Mouse (Mus musculus): ENCODE measurements around the gene Gnptg. TPM values are rescaled to one million over a fixed set of nuclear protein-coding genes. Genes with fewer than 3 reads are reported as not detected.

Gnptg gene
- polyA plus RNA-seq, 1 experiment, result 55.6 TPM

- no peak for DNase-seq
- 62% methylated on average over 15 of the region's 15 CpGs for WGBS
- TF ChIP-seq POLR2A (IDR thresholded peaks at IDR 0.05; ENCODE audit: borderline replicate concordance, extremely low read depth, low read depth, low read length) (no peak), CTCF (IDR thresholded peaks at IDR 0.05; ENCODE audit: insufficient read depth, low read length) (no peak)
- Histone ChIP-seq H3K4me1 (ENCODE audit: control insufficient read depth, insufficient read depth, low read length) (no peaks in the 10 kb centered on the region), H3K4me3 (replicated peaks; ENCODE audit: extremely low read depth, low read depth, low read length) (no peak overlapping the region)
These were observed 29.1 kb downstream of the Gnptg start for GRCm38 (mm10) chr17:25210680-25211466.

GRCm38 (mm10) chr17:25210006-25210405 lies 29.9 kb downstream of the Gnptg start:
- Histone ChIP-seq H3K4me1 (ENCODE audit: control insufficient read depth, insufficient read depth, low read length) (no peaks in the 10 kb centered on the region), H3K4me3 (replicated peaks; ENCODE audit: extremely low read depth, low read depth, low read length) (no peak overlapping the region)
- no peak for TF ChIP-seq POLR2A (IDR thresholded peaks at IDR 0.05; ENCODE audit: borderline replicate concordance, extremely low read depth, low read depth, low read length)
- 79% methylated on average over 4 of the region's 4 CpGs for WGBS
- no peak for DNase-seq

- TF ChIP-seq POLR2A (IDR thresholded peaks at IDR 0.05; ENCODE audit: borderline replicate concordance, extremely low read depth, low read depth, low read length) (no peak), CTCF (IDR thresholded peaks at IDR 0.05; ENCODE audit: insufficient read depth, low read length) (no peak)
- no peak overlapping the region for H3K4me3 ChIP-seq (replicated peaks; ENCODE audit: extremely low read depth, low read depth, low read length)
- no peaks in the 10 kb centered on the region for H3K4me1 ChIP-seq (ENCODE audit: control insufficient read depth, insufficient read depth, low read length)
- WGBS, result 94% methylated on average over 4 of the region's 4 CpGs
- DNase-seq, result no peak
These were observed 37.5 kb downstream of the Gnptg start for GRCm38 (mm10) chr17:25202401-25202800.

- 2% methylated on average over 14 of the region's 16 CpGs for WGBS
- no peak for DNase-seq
- H3K4me1 ChIP-seq (ENCODE audit: control insufficient read depth, insufficient read depth, low read length), result peaks cover 8% of the 10 kb centered on the region
- TF ChIP-seq CTCF (IDR thresholded peaks at IDR 0.05; ENCODE audit: insufficient read depth, low read length) (no peak), POLR2A (IDR thresholded peaks at IDR 0.05; ENCODE audit: borderline replicate concordance, extremely low read depth, low read depth, low read length) (no peak)
- peak overlapping the region; percentile 87 for H3K4me3 ChIP-seq (replicated peaks; ENCODE audit: extremely low read depth, low read depth, low read length)
These were observed 50.8 kb downstream of the Gnptg start for GRCm38 (mm10) chr17:25189091-25189490.

GRCm38 (mm10) chr17:25188150-25189031 lies 51.5 kb downstream of the Gnptg start, which contains the start of gene Unkl:
Gene Unkl, plus strand, starts transcription at chr17:25188397.
- peaks cover 8% of the 10 kb centered on the region for H3K4me1 ChIP-seq (ENCODE audit: control insufficient read depth, insufficient read depth, low read length)
- peak; percentile 71 for DNase-seq
- peak within 1 kb of the TSS; percentile 87 for H3K4me3 ChIP-seq (replicated peaks; ENCODE audit: extremely low read depth, low read depth, low read length)
- under 1% methylated on average over 95 of the region's 104 CpGs for WGBS
- 0 out of 2 replicates have a peak, but pooled peaks have one; percentile 4 for TF ChIP-seq POLR2A (IDR thresholded peaks at IDR 0.05; ENCODE audit: borderline replicate concordance, extremely low read depth, low read depth, low read length)
- TF ChIP-seq CTCF (IDR thresholded peaks at IDR 0.05; ENCODE audit: insufficient read depth, low read length), result no peak

- peaks cover 8% of the 10 kb centered on the region for H3K4me1 ChIP-seq (ENCODE audit: control insufficient read depth, insufficient read depth, low read length)
- no peak for TF ChIP-seq CTCF (IDR thresholded peaks at IDR 0.05; ENCODE audit: insufficient read depth, low read length)
- no peak for TF ChIP-seq POLR2A (IDR thresholded peaks at IDR 0.05; ENCODE audit: borderline replicate concordance, extremely low read depth, low read depth, low read length)
- peak overlapping the region; percentile 87 for H3K4me3 ChIP-seq (replicated peaks; ENCODE audit: extremely low read depth, low read depth, low read length)
- WGBS, result 7% methylated on average over 11 of the region's 11 CpGs
- DNase-seq, result no peak
These were observed 52.2 kb downstream of the Gnptg start for GRCm38 (mm10) chr17:25187784-25188149.

GRCm38 (mm10) chr17:25184961-25185360 lies 55.0 kb downstream of the Gnptg start:
- no peak for DNase-seq
- TF ChIP-seq POLR2A (IDR thresholded peaks at IDR 0.05; ENCODE audit: borderline replicate concordance, extremely low read depth, low read depth, low read length) (no peak), CTCF (IDR thresholded peaks at IDR 0.05; ENCODE audit: insufficient read depth, low read length) (no peak)
- Histone ChIP-seq H3K4me3 (replicated peaks; ENCODE audit: extremely low read depth, low read depth, low read length) (peak overlapping the region; percentile 84), H3K4me1 (ENCODE audit: control insufficient read depth, insufficient read depth, low read length) (peaks cover 8% of the 10 kb centered on the region)
- 7% methylated on average over 17 of the region's 17 CpGs for WGBS

- WGBS, result under 1% methylated on average over 50 of the region's 50 CpGs
- peak; percentile 98 for DNase-seq
- no peak for TF ChIP-seq CTCF (IDR thresholded peaks at IDR 0.05; ENCODE audit: insufficient read depth, low read length)
- peak; percentile 95 for TF ChIP-seq POLR2A (IDR thresholded peaks at IDR 0.05; ENCODE audit: borderline replicate concordance, extremely low read depth, low read depth, low read length)
- Histone ChIP-seq H3K4me3 (replicated peaks; ENCODE audit: extremely low read depth, low read depth, low read length) (peak within 1 kb of the TSS; percentile 84), H3K4me1 (ENCODE audit: control insufficient read depth, insufficient read depth, low read length) (peaks cover 5% of the 10 kb centered on the region)
These were observed 55.7 kb downstream of the Gnptg start, which contains the start of gene BC003965 for GRCm38 (mm10) chr17:25184129-25184691. Gene BC003965, plus strand, starts transcription at chr17:25184554.

Other genes with a start within 250 kb of the Gnptg start
- 16.4 and 18.0 TPM in 2 replicates for gene Cramp1l, start 224.3 kb downstream of the Gnptg start, polyA plus RNA-seq (2012; rRNA removed)
- gene Ift140, start 224.0 kb downstream of the Gnptg start, polyA plus RNA-seq (2012; rRNA removed), result 9.1 and 11.1 TPM in 2 replicates
- 340 and 393 TPM in 2 replicates for gene Tmem204, start 156.5 kb downstream of the Gnptg start, polyA plus RNA-seq (2012; rRNA removed)
- gene Telo2, start 124.2 kb downstream of the Gnptg start, polyA plus RNA-seq (2012; rRNA removed), result 17.9 and 19.2 TPM in 2 replicates
- gene Ptx4, start 119.4 kb downstream of the Gnptg start, polyA plus RNA-seq (2012; rRNA removed), result not detected in 2 replicates
- gene Clcn7, start 106.7 kb downstream of the Gnptg start, polyA plus RNA-seq (2012; rRNA removed), result 35.3 and 44.6 TPM in 2 replicates
- not detected in 2 replicates for gene Ccdc154, start 77.7 kb downstream of the Gnptg start, polyA plus RNA-seq (2012; rRNA removed)
- gene Gm38655, start 64.7 kb downstream of the Gnptg start, polyA plus RNA-seq (2012; rRNA removed), result 6.2 and 6.9 TPM in 2 replicates
- gene BC003965, start 55.6 kb downstream of the Gnptg start, polyA plus RNA-seq (2012; rRNA removed), result 9.4 and 10.2 TPM in 2 replicates
- gene Unkl, start 51.7 kb downstream of the Gnptg start, polyA plus RNA-seq (2012; rRNA removed), result 29.8 and 32.0 TPM in 2 replicates
- gene Tsr3, start within 50 bp of the Gnptg start, polyA plus RNA-seq (2012; rRNA removed), result 16.9 TPM in 2 replicates
- 23.8 and 28.3 TPM in 2 replicates for gene Baiap3, start 16.2 kb upstream of the Gnptg start, polyA plus RNA-seq (2012; rRNA removed)
- 138 and 178 TPM in 2 replicates for gene Ube2i, start 34.5 kb upstream of the Gnptg start, polyA plus RNA-seq (2012; rRNA removed)
- 0.27 and 0.46 TPM in 2 replicates for gene Prss34, start 58.3 kb upstream of the Gnptg start, polyA plus RNA-seq (2012; rRNA removed)
- gene Prss28, start 68.5 kb upstream of the Gnptg start, polyA plus RNA-seq (2012; rRNA removed), result not detected in 2 replicates
- gene Prss29, start 78.5 kb upstream of the Gnptg start, polyA plus RNA-seq (2012; rRNA removed), result not detected in 2 replicates
- gene Tpsab1, start 105.4 kb upstream of the Gnptg start, polyA plus RNA-seq (2012; rRNA removed), result 0.27 and 0.32 TPM in 2 replicates
- gene Tpsb2, start 126.2 kb upstream of the Gnptg start, polyA plus RNA-seq (2012; rRNA removed), result 6.4 and 6.5 TPM in 2 replicates
- gene Tpsg1, start 129.1 kb upstream of the Gnptg start, polyA plus RNA-seq (2012; rRNA removed), result 0.17 and 0.65 TPM in 2 replicates
- gene Cacna1h, start 193.7 kb upstream of the Gnptg start, polyA plus RNA-seq (2012; rRNA removed), result 1.9 and 3.2 TPM in 2 replicates
- gene Tekt4, start 214.5 kb upstream of the Gnptg start, polyA plus RNA-seq (2012; rRNA removed), result 11.4 and 11.9 TPM in 2 replicates

Data from lung, adult 2 months (tissue).